Mouse (Mus musculus) hematopoietic multipotent progenitor cell, adult 10-12 weeks (in vitro differentiated cells): ENCODE measurements around the gene Glce. TPM values are rescaled to one million over a fixed set of nuclear protein-coding genes. Genes with fewer than 3 reads are reported as not detected.

Experiments
- polyA plus RNA-seq: library from polyadenylated mRNA; stranded (reverse); fragments of >175 nt; gene quantifications from 2 replicates; pipeline ENCODE4 v1.2.3, GENCODE M21; 2012; ENCODE audit warnings: low replicate concordance

Glce gene
- 4.4 and 10.6 TPM in 2 replicates for polyA plus RNA-seq

GRCm38 (mm10) chr9:62122508-62123215 is at the start of gene Glce:
Glce (minus strand) TSS chr9:62122655.

GRCm38 (mm10) chr9:62026600-62026999 is 95.9 kb downstream of the Glce start, which contains the start of gene Paqr5:
Paqr5 (minus strand) TSS chr9:62026856.

Other genes starting within 250 kb of the Glce start
- 2,768 and 27,056 TPM in 2 replicates for gene Rplp1, start 208.1 kb downstream of the Glce start, polyA plus RNA-seq
- 4.5 and 10.6 TPM in 2 replicates for gene Kif23, start 175.9 kb downstream of the Glce start, polyA plus RNA-seq
- 0.28 and 0.45 TPM in 2 replicates for gene Paqr5, start 95.8 kb downstream of the Glce start, polyA plus RNA-seq
- gene Spesp1, start 159.6 kb upstream of the Glce start, polyA plus RNA-seq = 0.04 TPM in 1 of 2 replicates, not detected in the other
- 57.0 and 324 TPM in 2 replicates for gene Anp32a, start 218.6 kb upstream of the Glce start, polyA plus RNA-seq